Mouse (Mus musculus) left cerebral cortex, postnatal 14 days (tissue): ENCODE measurements around the gene Sspn. TPM values are rescaled to one million over a fixed set of nuclear protein-coding genes. Genes with fewer than 3 reads are reported as not detected.

Source experiments
- DNase-seq, 2 experiments: peaks; one replicate each; pipeline ENCODE4 v3.0.0; 2021 to 2022; ENCODE audit warnings: low spot score in 2 of 2, mixed read lengths in 1 of 2
- intact Hi-C: fragments of 180-260 bp; cut with DNase I; formaldehyde crosslinking; loops from one replicate; pipeline ENCODE4 v1.15.1; 2025
- long read RNA-seq, 2 experiments: library from polyadenylated mRNA; stranded (forward); transcript quantifications; one replicate each; pipeline ENCODE4 v2.0.0; 2021
- total RNA-seq, 2 experiments: library from RNA; stranded (reverse); gene quantifications; 2 replicates each; pipeline ENCODE4 v1.2.3; 2021

Sspn gene
- 1 to 10 TPM; 4.3 to 4.4 TPM for total RNA-seq
- long read RNA-seq, experiment 1, full-length matches to known transcripts, result 1 of 1 reads
- long read RNA-seq, experiment 1, partial matches to known transcripts, result 0 of 1 reads
- long read RNA-seq, experiment 1, other reads (novel, unspliced or antisense), result 0 of 1 reads
- long read RNA-seq, experiment 2, full-length matches to known transcripts, result 1 of 1 reads
- long read RNA-seq, experiment 2, partial matches to known transcripts, result 0 of 1 reads
- long read RNA-seq, experiment 2, other reads (novel, unspliced or antisense), result 0 of 1 reads

DNA sequence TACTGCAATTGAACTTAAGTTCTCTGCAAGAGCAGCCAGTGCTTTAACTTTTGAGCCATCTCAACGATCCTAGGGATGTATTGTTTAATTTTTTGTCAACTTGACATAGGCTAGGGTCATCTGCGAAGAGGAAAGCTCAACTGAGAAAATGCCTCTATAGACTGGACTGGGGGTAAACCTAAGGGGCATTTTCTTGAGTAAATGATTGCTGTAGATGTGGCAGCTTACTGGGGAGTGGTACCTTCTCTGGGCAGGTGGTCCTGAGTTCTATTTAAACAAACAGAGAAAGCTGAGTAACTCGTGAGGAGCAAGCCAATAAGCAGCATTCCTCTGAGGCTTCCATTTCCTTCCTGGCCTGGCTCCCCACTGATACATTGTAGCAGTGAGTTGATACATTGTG, at the start of gene Sspn:
Sspn (plus strand) TSS at position 301 of the 400 bp plus-strand sequence.
- intact Hi-C loops, result no loop called here

DNA sequence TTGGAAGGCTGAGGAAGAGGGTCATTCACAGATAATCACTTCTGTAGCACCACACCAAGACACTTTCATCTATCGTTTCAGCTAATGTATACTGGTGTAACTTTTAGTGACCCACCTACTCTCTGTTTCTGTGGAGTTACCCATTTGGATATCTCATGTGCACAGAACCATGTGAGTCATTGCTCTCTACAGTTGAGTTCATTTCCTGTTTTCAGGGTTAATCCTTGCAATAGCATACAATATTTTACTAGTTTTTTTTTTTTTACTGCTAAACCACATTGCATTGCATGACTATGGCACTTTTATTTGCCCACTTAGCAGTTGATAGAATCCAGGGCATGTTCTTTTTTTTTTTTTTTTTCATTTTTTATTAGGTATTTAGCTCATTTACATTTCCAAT, 48.4 kb upstream of the Sspn start:
- no peak for DNase-seq
- intact Hi-C loops, result no loop called here

More for the DNA sequence above, at the start of gene Sspn:
- no peak for DNase-seq

DNA sequence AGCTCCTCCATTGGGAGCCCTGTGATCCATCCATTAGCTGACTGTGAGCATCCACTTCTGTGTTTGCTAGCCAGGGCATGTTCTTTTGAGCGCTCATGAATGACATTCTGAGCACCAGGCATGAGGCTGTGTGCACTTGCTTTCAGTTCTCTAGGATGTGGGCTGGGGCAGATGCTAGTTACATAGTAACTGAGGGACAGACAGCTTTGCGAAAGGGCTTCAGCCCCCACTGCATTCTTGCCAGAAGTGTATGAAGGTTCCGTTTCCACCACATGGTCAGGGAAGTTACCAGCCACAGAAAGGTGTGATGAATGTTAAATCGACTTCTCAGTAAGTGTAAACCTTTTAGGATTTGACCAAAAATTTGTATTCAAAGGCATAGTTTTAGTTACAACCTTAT, 47.8 kb upstream of the Sspn start:
- DNase-seq, result no peak

DNA sequence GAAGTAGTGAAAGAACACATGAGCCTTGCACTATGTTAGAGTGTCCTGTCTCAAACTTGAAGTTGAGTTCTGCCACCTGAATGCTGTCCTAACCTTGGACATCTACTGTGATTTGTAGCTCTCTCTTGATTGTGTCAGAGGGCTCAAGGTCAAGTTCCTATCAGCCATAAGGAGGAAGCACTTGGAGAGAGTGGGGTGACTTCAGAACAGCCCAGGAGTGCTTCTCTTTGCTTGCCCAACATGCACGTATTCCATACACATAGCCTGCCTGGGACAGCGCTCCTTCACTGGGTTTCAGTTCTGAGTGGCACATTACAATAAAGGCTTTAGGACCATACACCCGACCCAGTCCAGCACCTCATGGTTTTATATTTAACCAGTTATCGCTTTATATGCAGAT, 46.4 kb upstream of the Sspn start:
- intact Hi-C loops, result no loop called here
- DNase-seq, result no peak

More for the DNA sequence above, 47.8 kb upstream of the Sspn start:
- intact Hi-C loops, result no loop called here

DNA sequence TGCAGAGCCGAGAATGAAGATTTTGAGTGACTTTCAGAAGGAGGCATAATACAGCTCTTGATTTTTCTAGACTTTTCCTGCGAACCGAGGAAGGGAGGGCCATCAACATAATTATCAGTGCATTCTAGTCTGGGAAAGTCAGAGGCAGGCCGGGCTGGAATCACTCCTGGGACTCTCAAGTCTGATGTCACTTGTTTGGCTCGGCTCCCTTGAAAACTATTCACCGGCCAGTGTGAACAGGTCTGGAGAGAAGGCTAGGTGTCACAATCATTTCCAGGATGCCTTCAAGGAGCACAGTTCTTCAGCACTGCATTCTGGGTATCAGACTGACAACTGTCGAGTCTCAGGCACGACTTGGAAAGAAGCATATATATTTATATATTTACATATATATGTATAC, 45.2 kb upstream of the Sspn start:
- intact Hi-C loops, result no loop called here
- DNase-seq, result no peak

DNA sequence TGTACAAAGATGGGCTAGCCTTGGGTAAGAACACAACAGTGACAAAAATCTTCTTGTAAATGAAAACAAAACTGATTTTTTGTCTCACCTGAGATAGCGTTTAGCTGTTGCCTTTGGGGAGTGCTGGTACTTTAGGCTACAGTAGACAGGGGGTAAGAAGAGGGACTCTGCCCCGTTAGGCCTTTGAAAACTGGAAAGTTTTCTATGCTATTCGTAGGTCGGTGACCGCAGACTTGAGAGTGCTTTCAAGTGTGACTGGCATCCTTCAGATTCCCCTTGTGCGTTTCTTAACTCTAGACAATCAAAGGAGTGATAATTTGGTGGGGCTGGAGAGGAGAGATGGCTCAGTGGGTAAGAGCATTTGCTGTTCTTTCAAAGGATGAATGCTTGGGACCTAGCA, 43.7 kb upstream of the Sspn start:
- intact Hi-C loops, result no loop called here
- no peak for DNase-seq

DNA sequence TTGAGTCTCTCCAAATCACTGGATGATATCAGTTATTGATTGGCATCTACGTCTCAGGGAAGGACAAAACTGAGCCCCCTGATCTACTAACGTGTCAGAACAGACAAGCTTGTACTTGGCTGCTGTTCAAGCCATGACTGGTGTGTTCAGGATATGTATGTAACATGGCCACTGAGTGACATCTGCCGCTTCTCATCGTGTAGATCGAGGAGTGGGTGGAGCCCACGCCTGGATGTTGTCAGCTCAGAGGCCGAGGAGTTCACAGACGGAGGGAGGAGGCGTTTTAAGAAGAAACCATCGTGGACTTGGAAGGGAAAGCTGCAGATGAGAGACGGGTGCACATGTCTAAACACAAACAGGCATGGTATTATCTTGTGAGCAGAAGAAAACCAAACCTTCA, 39.5 kb upstream of the Sspn start:
- no peak for DNase-seq
- intact Hi-C loops, result no loop called here

DNA sequence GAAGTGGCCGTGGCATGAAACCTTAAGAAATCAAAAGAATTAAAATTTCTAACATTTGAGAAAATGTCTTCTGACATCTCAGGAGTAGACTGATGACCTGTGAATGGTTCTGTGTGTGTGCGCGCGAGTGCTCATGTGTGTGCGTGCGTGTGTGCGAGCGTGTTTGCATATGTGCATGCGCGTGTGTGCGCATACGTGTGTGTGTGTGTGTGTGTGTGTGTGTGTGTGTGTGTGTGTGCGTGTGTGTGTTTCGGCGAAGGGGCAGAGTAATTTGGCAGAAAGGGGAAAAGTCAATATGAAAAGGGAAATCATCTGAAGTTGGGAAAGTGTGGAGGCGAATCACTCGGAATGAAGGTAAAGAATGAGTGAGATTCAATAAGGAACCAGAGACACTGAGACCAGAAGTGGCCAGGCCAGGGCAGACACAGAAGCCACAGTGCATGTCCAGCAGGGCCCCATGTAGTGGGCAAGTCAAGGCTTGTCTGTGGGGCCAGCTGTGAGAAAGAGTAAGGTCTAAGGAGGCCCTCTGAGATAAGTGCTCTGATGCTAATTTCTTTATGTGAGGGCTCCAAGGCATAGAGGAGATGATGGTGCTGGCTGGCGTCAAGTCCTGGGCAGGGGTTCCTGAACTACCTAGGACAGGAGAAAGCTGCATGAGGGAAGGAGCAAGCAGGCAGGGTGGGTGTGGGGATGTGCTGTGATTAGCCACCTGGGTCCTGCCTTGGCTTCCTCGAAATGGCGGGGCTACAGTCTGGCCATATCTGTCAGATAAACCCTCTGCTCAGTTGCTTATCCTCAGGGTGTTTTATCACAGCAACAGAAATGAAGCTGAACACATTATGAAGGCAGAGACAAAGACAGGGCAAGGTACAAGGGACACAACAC, 38.8 kb upstream of the Sspn start:
- intact Hi-C loops, result no loop called here
- DNase-seq, result no peak

DNA sequence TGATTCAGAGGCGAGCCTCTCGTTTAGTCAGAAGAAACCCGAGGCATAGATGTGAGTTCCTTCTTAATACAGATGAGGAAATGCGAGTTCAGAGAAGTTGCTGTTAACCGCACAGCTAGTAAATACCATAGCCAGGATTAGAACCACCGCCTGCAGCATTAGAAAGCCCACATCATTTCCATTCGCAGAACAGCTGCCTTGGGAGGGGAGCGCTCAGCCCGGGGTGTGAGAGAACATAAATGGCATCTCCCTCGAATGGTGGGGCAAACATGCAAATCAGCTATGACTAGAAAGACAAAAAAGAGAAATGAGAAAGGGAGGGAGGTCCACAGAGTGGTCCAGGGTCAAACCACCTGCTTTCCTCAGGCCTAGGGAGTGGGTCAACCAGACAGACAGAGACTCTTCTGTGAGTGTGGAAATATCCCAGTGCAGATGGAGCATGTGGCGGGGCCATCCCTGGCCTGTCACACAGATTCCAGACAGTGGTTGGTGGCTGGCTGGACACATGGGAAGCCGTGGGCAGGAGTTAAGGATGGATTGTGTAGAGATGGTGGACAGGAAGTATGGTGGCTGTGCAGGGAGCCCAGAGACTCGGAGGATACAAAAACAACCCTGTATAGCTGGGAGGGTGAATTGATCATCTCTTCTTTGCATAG, 37.9 kb upstream of the Sspn start:
- intact Hi-C loops, result no loop called here
- DNase-seq, result no peak

DNA sequence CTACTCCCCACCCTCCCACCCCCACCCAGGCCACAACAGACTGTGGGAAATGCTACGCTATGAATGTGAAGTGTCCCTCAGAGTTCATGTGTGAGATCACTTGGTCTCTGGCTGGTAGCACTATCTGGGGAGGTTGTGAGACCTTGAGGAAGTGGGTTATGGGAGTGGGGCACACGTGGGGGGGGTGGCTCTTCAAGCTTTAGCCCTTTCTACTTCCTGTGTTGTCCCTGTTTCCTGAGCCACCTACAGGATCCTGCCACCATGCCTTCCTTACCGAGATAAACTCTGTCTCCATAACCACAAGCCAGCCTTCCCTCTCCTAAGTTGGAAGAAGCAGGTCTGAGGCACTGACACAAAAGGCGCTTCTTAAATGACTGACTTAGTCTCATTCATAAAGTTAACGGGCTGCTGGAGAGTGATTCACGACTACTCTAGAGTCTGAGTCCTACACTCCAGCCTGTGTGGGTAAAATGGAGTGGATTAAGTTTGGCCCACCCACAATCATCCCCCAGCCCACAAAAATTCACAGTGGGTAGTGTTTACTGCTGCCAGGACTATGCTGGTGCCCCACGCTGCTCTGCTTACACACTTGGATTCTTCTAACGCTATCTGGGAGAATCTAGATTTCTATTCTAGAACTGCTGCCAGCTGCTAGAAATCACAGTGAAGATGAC, 36.6 kb upstream of the Sspn start:
- intact Hi-C loops, result no loop called here
- DNase-seq, result no peak

DNA sequence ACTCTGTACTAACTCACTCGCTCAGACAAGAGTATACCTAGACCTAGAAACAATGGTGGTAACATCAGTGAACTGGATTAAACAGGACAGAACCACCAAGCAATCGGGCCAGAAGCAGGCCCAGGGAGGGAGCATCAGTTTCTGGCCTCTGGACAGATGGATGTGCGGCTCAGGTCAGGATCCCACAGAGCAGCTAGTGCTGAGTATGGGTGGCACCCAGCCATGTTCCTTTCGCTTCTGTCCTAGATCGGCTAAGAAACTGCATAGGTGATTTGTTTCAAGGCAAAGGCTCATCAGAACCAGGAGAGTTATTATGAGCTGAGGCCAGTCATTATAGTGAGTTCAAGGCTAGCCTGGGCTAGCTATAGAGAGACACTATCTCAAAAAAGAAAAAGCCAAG, 27.3 kb upstream of the Sspn start:
- DNase-seq, result no peak
- intact Hi-C loops, result no loop called here

DNA sequence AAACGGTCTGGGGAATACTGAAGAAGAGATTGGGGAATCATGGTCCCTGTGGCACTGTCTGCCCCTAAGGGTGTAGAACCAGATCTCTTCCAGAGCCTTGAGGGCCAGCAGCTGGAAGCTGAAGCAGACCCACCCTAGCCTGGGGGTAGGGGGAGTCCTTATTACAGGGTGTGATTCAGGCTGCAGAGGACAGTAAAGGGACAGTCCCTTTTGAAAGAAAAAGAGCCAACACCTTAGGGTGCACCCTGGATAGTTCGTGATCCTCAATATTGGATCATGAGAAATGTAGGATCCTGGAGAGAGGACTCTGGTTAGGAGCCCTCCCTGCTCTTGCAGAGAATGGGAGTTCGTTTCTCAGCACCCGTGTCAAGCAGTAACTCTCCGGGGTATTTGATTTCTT, 26.8 kb upstream of the Sspn start:
- no peak for DNase-seq
- intact Hi-C loops, result no loop called here

DNA sequence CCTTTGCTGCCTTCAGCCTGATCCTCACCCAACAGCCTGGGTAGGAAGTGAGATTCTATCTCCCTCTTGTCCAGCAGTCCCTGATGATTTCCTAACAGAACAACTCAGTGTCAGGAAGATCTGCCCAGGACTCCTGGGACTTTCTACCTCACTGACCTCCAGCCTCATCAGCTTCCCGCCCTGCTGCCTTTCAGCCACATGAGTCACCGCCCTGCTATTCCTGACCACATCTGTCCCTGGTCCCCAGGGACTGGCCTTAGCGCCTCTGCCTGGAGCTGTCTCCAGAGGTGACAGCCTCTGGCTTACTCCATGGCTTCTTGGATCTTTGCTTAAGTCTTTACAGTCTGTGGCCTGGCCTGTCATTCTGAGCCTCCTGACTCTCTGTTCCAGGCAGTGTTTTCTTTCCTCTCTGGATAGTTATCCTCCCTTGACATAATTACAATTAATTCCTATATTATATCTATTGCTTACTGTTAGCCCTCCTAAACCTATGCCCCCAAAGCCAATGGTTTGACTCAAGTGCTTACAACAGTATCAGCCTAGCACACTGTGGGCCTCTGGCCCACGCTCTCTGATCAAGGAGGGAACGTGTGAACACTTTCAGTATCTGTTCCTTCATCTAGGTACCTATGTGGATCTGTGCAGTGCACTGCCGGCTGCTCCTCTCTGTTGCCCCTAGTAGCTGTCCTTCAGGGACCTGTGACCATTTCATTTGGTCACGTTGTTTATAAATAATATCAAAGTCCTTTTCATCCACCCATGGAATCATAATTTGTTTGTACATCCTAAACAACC, 25.1 kb upstream of the Sspn start:
- DNase-seq, result no peak
- intact Hi-C loops, result no loop called here

DNA sequence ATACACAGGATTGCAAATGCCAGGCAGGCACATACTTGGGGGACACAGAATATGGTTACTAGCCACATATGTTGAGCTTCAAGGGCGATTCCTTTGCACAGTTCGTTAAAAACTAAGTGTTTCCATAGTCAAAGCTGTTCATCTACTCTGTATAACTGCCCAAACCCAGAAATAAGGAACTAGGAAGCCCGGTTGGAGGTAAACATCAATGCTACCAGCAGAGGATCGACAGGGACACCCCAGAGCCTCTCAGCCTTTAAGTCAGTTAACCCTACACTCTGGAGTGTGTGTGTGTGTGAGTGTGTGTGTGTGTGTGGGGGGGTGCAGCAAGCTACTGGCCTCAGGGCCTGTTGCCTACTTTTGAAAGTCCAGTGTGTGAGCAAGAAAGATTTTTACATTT, 21.5 kb upstream of the Sspn start:
- no peak for DNase-seq
- intact Hi-C loops, result no loop called here

DNA sequence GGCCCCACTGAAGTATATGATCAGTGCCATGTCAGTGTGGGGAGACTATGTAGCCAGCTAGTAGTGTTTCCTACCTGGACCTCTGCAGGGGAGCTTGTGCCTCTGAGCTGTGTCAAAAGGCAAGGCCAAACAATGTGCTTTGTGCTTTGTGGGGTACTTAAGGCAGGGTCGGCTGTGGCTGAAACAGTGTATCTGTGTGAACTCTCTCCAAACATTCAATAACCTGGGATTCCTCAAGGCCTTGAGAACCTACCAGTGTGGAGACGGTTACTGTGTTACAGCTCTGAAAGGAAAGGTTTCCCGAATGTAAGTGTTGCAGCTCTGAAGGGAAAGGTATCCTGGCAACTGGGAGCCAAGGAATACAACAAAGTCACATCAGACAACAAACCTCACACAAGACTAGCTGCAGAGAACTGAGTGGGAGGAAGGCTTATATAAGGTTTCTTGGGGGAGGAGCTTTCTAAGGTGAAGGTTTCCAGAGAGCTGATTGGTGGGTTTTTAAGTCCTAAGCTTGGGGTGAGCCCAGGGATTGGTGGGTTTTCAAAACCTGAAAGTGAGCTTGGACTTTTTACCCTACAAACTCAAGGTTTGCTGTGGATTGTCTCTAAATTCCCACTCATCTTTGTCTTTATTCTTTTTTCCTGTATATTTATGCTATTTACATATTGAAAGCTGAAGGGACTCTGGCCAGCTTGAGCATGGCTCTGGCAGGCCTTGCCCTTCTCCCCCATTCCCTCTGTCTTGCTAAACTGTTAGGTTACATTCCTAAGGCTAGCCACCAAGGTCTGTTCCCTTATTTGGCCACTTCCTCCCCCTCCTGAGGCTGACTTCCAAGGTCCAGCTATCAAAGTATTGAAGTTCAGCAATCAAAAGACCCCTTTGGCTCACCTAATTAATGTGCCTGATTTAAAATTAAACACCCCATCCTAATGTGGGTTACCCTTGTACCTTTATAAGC, 20.7 kb upstream of the Sspn start:
- intact Hi-C loops, result no loop called here
- DNase-seq, result peak in 1 of 2 experiments; percentile 75

DNA sequence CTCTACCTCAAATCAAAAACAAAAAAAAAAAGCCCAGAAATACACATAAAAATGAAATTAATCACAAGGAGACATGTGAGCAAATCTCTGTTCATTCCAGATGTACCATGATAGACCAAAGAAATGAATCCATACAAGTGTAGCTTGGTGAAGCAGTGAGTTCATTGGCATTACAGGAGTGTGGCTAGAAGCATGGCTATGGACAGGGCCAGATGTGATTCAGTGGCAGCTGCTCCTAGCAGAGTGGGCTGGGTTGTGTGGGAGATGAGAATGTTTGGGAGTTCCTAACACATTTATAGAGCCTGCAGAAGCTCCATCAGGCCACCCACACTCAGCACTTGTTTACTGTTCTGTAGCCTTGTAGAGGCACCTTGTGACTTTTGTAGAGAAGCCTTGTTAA, 19.2 kb upstream of the Sspn start:
- no peak for DNase-seq
- intact Hi-C loops, result no loop called here

DNA sequence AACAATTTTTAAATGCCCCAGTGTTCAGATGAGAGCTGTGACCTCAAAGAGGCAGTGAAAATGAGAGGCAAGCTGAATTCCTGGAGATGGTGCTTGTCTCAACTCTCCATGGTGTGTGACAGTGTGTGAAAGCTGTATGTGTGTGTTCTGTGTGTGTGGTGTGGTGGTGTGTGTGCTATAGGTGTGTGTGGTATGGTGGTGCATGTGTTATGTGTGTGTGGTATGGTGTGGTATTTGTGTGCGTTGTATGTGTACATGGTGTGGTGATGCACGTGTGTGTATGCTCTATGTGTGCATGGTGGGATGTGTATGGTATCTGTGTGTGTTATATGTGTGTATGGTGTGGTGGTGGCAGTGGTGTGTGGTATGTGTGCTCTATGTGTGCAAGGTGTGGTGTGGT, 16.0 kb upstream of the Sspn start:
- intact Hi-C loops, result no loop called here
- no peak for DNase-seq

DNA sequence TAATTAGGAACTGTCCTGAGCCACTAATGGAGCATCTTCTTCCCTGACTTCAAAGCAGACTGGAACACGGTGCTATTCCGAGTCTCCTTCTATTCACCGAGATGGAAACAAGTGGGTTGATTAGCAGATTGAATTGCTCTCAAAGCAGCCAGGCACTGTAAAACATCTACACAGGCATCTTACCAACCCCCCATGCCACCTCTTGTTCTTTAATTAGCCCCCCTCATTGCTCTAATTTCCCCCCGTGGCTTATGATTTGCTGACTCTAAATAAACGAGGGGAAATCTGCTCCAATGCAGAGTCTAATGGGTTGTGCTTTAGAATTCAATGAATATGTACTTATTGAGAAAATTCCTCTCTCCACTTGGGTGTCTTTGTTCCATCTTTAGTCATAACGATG, 15.0 kb upstream of the Sspn start:
- no peak for DNase-seq
- intact Hi-C loops, result no loop called here
